Mouse (Mus musculus) erythroblast, embryonic 14.5 days (primary cell): ENCODE data around the gene Washc1.

Source experiments
- GATA1 ChIP-seq: IDR thresholded peaks from 2 replicates; pipeline ENCODE4 v1.6.1; 2012; ENCODE audit warnings: low read length, inconsistent platforms, mixed read lengths
- TAL1 ChIP-seq: IDR thresholded peaks from 3 replicates; pipeline ENCODE4 v1.6.1; 2012; ENCODE audit warnings: low read length, inconsistent platforms, mixed read lengths

DNA sequence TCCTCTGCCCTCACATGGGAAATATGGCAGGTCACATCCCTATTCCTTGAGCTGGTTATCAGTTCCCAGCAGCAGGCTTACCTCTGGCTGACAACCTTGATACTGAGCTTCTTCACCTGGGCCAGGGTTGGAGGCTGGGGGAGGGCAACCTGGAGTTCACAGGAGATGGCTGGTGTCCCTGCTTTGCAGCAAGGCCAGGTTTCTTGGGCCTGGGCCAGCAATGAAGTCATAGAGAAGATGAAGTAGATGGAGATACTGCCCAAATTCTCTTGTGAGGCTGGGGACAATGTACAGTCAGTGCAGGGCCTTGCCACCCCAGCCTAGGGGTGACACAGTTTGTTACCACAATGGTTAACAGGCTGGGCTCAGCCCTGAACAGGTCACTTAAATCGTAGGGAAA, 9.4 kb downstream of the Washc1 start:
- TF ChIP-seq TAL1 (no peak), GATA1 (no peak)
